Mouse (Mus musculus): ENCODE measurements around the gene Nudc. TPM values are rescaled to one million over a fixed set of nuclear protein-coding genes. Genes with fewer than 3 reads are reported as not detected.
"Not testable (repeated sequence)": the region's sequence is repeated elsewhere in the genome, so short reads cannot be mapped to it uniquely, and the experiment has no call there.

The Nudc gene
- polyA plus RNA-seq, 1 experiment from 2014 or later: 265 TPM

- WGBS: 13% methylated on average over 8 of the region's 8 CpGs
- no peak overlapping the region for H3K4me3 ChIP-seq (ENCODE audit: low read length)
- H3K9me3 ChIP-seq (ENCODE audit: control insufficient read depth, low read length): no peaks in the 10 kb centered on the region
- H3K27me3 ChIP-seq (replicated peaks; ENCODE audit: control insufficient read depth, insufficient read depth, low read length): peaks cover 13% of the 10 kb centered on the region
- peak; percentile 67 for ATAC-seq
- H3K27ac ChIP-seq (ENCODE audit: low read depth, low read length): no peak overlapping the region
- no peaks in the 10 kb centered on the region for H3K36me3 ChIP-seq (ENCODE audit: control insufficient read depth, insufficient read depth, low read length)
- no peak overlapping the region for H3K4me2 ChIP-seq (ENCODE audit: low read length)
- H3K9ac ChIP-seq (ENCODE audit: low read depth, low read length): no peak overlapping the region
- no peaks in the 10 kb centered on the region for H3K4me1 ChIP-seq (ENCODE audit: control insufficient read depth, insufficient read depth, low read depth, low read length)
Observed at GRCm38 (mm10) chr4:133512972-133513371, 32.8 kb downstream of the Nudc start.

- 60% methylated on average over 4 of the region's 5 CpGs for WGBS
Observed at GRCm38 (mm10) chr4:133512511-133512910, 33.3 kb downstream of the Nudc start.

GRCm38 (mm10) chr4:133511050-133511449 lies 34.7 kb downstream of the Nudc start:
- Histone ChIP-seq H3K9ac (ENCODE audit: low read depth, low read length) (no peak overlapping the region), H3K4me3 (ENCODE audit: low read length) (no peak overlapping the region), H3K4me1 (ENCODE audit: control insufficient read depth, insufficient read depth, low read depth, low read length) (no peaks in the 10 kb centered on the region), H3K27me3 (replicated peaks; ENCODE audit: control insufficient read depth, insufficient read depth, low read length) (peaks cover 5% of the 10 kb centered on the region; the same call in 1 of the 2 replicates), H3K4me2 (ENCODE audit: low read length) (no peak overlapping the region), H3K36me3 (ENCODE audit: control insufficient read depth, insufficient read depth, low read length) (no peaks in the 10 kb centered on the region), H3K27ac (ENCODE audit: low read depth, low read length) (no peak overlapping the region), H3K9me3 (ENCODE audit: control insufficient read depth, low read length) (no peaks in the 10 kb centered on the region)
- WGBS: 84% methylated on average over 5 of the region's 5 CpGs
- ATAC-seq: no peak

More at GRCm38 (mm10) chr4:133512511-133512910, 33.3 kb downstream of the Nudc start:
- ATAC-seq; H3K27ac ChIP-seq (ENCODE audit: low read depth, low read length); H3K9ac ChIP-seq (ENCODE audit: low read depth, low read length); H3K27me3 ChIP-seq (replicated peaks; ENCODE audit: control insufficient read depth, insufficient read depth, low read length); H3K9me3 ChIP-seq (ENCODE audit: control insufficient read depth, low read length); H3K36me3 ChIP-seq (ENCODE audit: control insufficient read depth, insufficient read depth, low read length); H3K4me1 ChIP-seq (ENCODE audit: control insufficient read depth, insufficient read depth, low read depth, low read length); H3K4me3 ChIP-seq (ENCODE audit: low read length); H3K4me2 ChIP-seq (ENCODE audit: low read length): not testable (repeated sequence)

- peaks cover 2% of the 10 kb centered on the region; the same call in 1 of the 2 replicates for H3K27me3 ChIP-seq (replicated peaks; ENCODE audit: control insufficient read depth, insufficient read depth, low read length)
- H3K9ac ChIP-seq (ENCODE audit: low read depth, low read length): no peak overlapping the region
- ATAC-seq: peak; percentile 74; the same call in 1 of the 2 replicates
- H3K4me1 ChIP-seq (ENCODE audit: control insufficient read depth, insufficient read depth, low read depth, low read length): no peaks in the 10 kb centered on the region
- no peaks in the 10 kb centered on the region for H3K9me3 ChIP-seq (ENCODE audit: control insufficient read depth, low read length)
- 0 out of 2 replicates have a peak overlapping the region, but pooled peaks have one; percentile 24 for H3K27ac ChIP-seq (ENCODE audit: low read depth, low read length)
- WGBS: 60% methylated on average over 7 of the region's 7 CpGs
- H3K4me3 ChIP-seq (ENCODE audit: low read length): no peak overlapping the region
- H3K4me2 ChIP-seq (ENCODE audit: low read length): no peak overlapping the region
- no peaks in the 10 kb centered on the region for H3K36me3 ChIP-seq (ENCODE audit: control insufficient read depth, insufficient read depth, low read length)
Observed at GRCm38 (mm10) chr4:133508990-133509389, 36.8 kb downstream of the Nudc start.

- ATAC-seq: no peak
- H3K4me3 ChIP-seq (ENCODE audit: low read length): no peak overlapping the region
- peaks cover 6% of the 10 kb centered on the region for H3K27me3 ChIP-seq (replicated peaks; ENCODE audit: control insufficient read depth, insufficient read depth, low read length)
- H3K27ac ChIP-seq (ENCODE audit: low read depth, low read length): no peak overlapping the region
- 73% methylated on average over 5 of the region's 5 CpGs for WGBS
- no peaks in the 10 kb centered on the region for H3K36me3 ChIP-seq (ENCODE audit: control insufficient read depth, insufficient read depth, low read length)
- H3K4me1 ChIP-seq (ENCODE audit: control insufficient read depth, insufficient read depth, low read depth, low read length): no peaks in the 10 kb centered on the region
- H3K9me3 ChIP-seq (ENCODE audit: control insufficient read depth, low read length): no peaks in the 10 kb centered on the region
- no peak overlapping the region for H3K9ac ChIP-seq (ENCODE audit: low read depth, low read length)
- H3K4me2 ChIP-seq (ENCODE audit: low read length): no peak overlapping the region
Observed at GRCm38 (mm10) chr4:133506573-133506972, 39.2 kb downstream of the Nudc start.

GRCm38 (mm10) chr4:133504755-133505485 lies 40.9 kb downstream of the Nudc start:
- Histone ChIP-seq H3K4me3 (ENCODE audit: low read length) (no peak overlapping the region), H3K27me3 (replicated peaks; ENCODE audit: control insufficient read depth, insufficient read depth, low read length) (peaks cover 16% of the 10 kb centered on the region), H3K4me1 (ENCODE audit: control insufficient read depth, insufficient read depth, low read depth, low read length) (no peaks in the 10 kb centered on the region), H3K9ac (ENCODE audit: low read depth, low read length) (no peak overlapping the region), H3K9me3 (ENCODE audit: control insufficient read depth, low read length) (no peaks in the 10 kb centered on the region), H3K36me3 (ENCODE audit: control insufficient read depth, insufficient read depth, low read length) (no peaks in the 10 kb centered on the region), H3K4me2 (ENCODE audit: low read length) (no peak overlapping the region), H3K27ac (ENCODE audit: low read depth, low read length) (no peak overlapping the region)
- ATAC-seq: no peak
- 70% methylated on average over 9 of the region's 9 CpGs for WGBS

GRCm38 (mm10) chr4:133504300-133504699 lies 41.5 kb downstream of the Nudc start:
- H3K4me2 ChIP-seq (ENCODE audit: low read length): no peak overlapping the region
- ATAC-seq: no peak
- H3K36me3 ChIP-seq (ENCODE audit: control insufficient read depth, insufficient read depth, low read length): no peaks in the 10 kb centered on the region
- peaks cover 23% of the 10 kb centered on the region for H3K27me3 ChIP-seq (replicated peaks; ENCODE audit: control insufficient read depth, insufficient read depth, low read length)
- no peak overlapping the region for H3K27ac ChIP-seq (ENCODE audit: low read depth, low read length)
- WGBS: 43% methylated on average over 5 of the region's 5 CpGs
- H3K4me1 ChIP-seq (ENCODE audit: control insufficient read depth, insufficient read depth, low read depth, low read length): no peaks in the 10 kb centered on the region
- no peak overlapping the region for H3K9ac ChIP-seq (ENCODE audit: low read depth, low read length)
- H3K9me3 ChIP-seq (ENCODE audit: control insufficient read depth, low read length): no peaks in the 10 kb centered on the region
- H3K4me3 ChIP-seq (ENCODE audit: low read length): no peak overlapping the region

GRCm38 (mm10) chr4:133501514-133501913 lies 44.3 kb downstream of the Nudc start:
- ATAC-seq: no peak
- 62% methylated on average over 7 of the region's 7 CpGs for WGBS
- Histone ChIP-seq H3K36me3 (ENCODE audit: control insufficient read depth, insufficient read depth, low read length) (no peaks in the 10 kb centered on the region), H3K4me1 (ENCODE audit: control insufficient read depth, insufficient read depth, low read depth, low read length) (peaks cover 15% of the 10 kb centered on the region), H3K27ac (ENCODE audit: low read depth, low read length) (no peak overlapping the region), H3K9me3 (ENCODE audit: control insufficient read depth, low read length) (no peaks in the 10 kb centered on the region), H3K9ac (ENCODE audit: low read depth, low read length) (no peak overlapping the region), H3K4me3 (ENCODE audit: low read length) (no peak overlapping the region), H3K27me3 (replicated peaks; ENCODE audit: control insufficient read depth, insufficient read depth, low read length) (peaks cover 30% of the 10 kb centered on the region), H3K4me2 (ENCODE audit: low read length) (no peak overlapping the region)

GRCm38 (mm10) chr4:133498160-133498724 lies 47.6 kb downstream of the Nudc start, which contains the start of gene Trnp1:
Gene Trnp1, minus strand, starts transcription at chr4:133498550.
- peak within 1 kb of the TSS; percentile 51; the same call in 1 of the 2 replicates for H3K27ac ChIP-seq (ENCODE audit: low read depth, low read length)
- no peaks in the 10 kb centered on the region for H3K9me3 ChIP-seq (ENCODE audit: control insufficient read depth, low read length)
- peak; percentile 94 for ATAC-seq
- WGBS: under 1% methylated on average over 51 of the region's 53 CpGs
- peak within 1 kb of the TSS; percentile 84 for H3K4me2 ChIP-seq (ENCODE audit: low read length)
- peaks cover 45% of the 10 kb centered on the region for H3K27me3 ChIP-seq (replicated peaks; ENCODE audit: control insufficient read depth, insufficient read depth, low read length)
- H3K9ac ChIP-seq (ENCODE audit: low read depth, low read length): peak within 1 kb of the TSS; percentile 87
- H3K4me1 ChIP-seq (ENCODE audit: control insufficient read depth, insufficient read depth, low read depth, low read length): peaks cover 19% of the 10 kb centered on the region
- H3K4me3 ChIP-seq (ENCODE audit: low read length): peak within 1 kb of the TSS; percentile 76
- H3K36me3 ChIP-seq (ENCODE audit: control insufficient read depth, insufficient read depth, low read length): no peaks in the 10 kb centered on the region
